Mouse (Mus musculus) kidney, adult 10 weeks (tissue): Measurements from ENCODE around the gene Kifc1. TPM values are rescaled to one million over a fixed set of nuclear protein-coding genes. Genes with fewer than 3 reads are reported as not detected.

Experiments used
- polyA plus RNA-seq: library from polyadenylated mRNA; stranded (reverse); fragments of 350-450 nt; fragmentation: Illumina TruSeq; extraction: RNeasy Lipid Tissue Mini Kit (QIAGEN cat#74804); gene quantifications from one replicate; pipeline ENCODE4 v1.2.3, GENCODE M21; 2014; ENCODE audit warnings: low read depth, low replicate concordance

Gene Kifc1
- polyA plus RNA-seq: not detected

GRCm38 (mm10) chr17:33890533-33891059 lies at the start of gene Kifc1:
Kifc1 (minus strand) TSS chr17:33890661.

GRCm38 (mm10) chr17:33929371-33930279 lies 39.2 kb upstream of the Kifc1 start, which contains the start of gene Rgl2:
Rgl2 (plus strand) TSS chr17:33929543.

GRCm38 (mm10) chr17:33915671-33916250 lies 25.3 kb upstream of the Kifc1 start, which contains the start of the genes Tapbp and Zbtb22:
Tapbp (plus strand) TSS chr17:33915899.
Zbtb22 (plus strand) TSS chr17:33915904.

GRCm38 (mm10) chr17:33909077-33909868 lies 18.8 kb upstream of the Kifc1 start, which contains the start of gene Daxx:
Daxx (plus strand) TSS chr17:33909414.

GRCm38 (mm10) chr17:33904835-33905234 lies 14.4 kb upstream of the Kifc1 start, which contains the start of gene Platr17:
Platr17 (plus strand) TSS chr17:33905135.

GRCm38 (mm10) chr17:33873537-33873936 lies 16.9 kb downstream of the Kifc1 start, which contains the start of gene Gm7029:
Gm7029 (plus strand) TSS chr17:33873837.

GRCm38 (mm10) chr17:33842966-33843795 lies 47.3 kb downstream of the Kifc1 start, which contains the start of gene Cd320:
Cd320 (plus strand) TSS chr17:33843091.

Other genes with a start within 250 kb of the Kifc1 start
- gene Hnrnpm, start 203.8 kb downstream of the Kifc1 start, polyA plus RNA-seq: 305 TPM
- 18.5 TPM for gene March2, start 172.0 kb downstream of the Kifc1 start, polyA plus RNA-seq
- gene Rab11b, start 130.1 kb downstream of the Kifc1 start, polyA plus RNA-seq: 15.2 TPM
- 1.4 TPM for gene Angptl4, start 108.8 kb downstream of the Kifc1 start, polyA plus RNA-seq
- 10.2 TPM for gene Kank3, start 80.1 kb downstream of the Kifc1 start, polyA plus RNA-seq
- gene Rps28, start 66.1 kb downstream of the Kifc1 start, polyA plus RNA-seq: 57.1 TPM
- 17.8 TPM for gene Ndufa7, start 66.1 kb downstream of the Kifc1 start, polyA plus RNA-seq
- 6.0 TPM for gene Cd320, start 47.6 kb downstream of the Kifc1 start, polyA plus RNA-seq
- not detected for gene Gm7029, start 16.8 kb downstream of the Kifc1 start, polyA plus RNA-seq
- not detected for gene Platr17, start 14.5 kb upstream of the Kifc1 start, polyA plus RNA-seq
- gene Daxx, start 18.8 kb upstream of the Kifc1 start, polyA plus RNA-seq: 5.0 TPM
- gene Tapbp, start 25.2 kb upstream of the Kifc1 start, polyA plus RNA-seq: 17.3 TPM
- gene Zbtb22, start 25.2 kb upstream of the Kifc1 start, polyA plus RNA-seq: 1.3 TPM
- gene Rgl2, start 38.9 kb upstream of the Kifc1 start, polyA plus RNA-seq: 1.6 TPM
- 15.7 TPM for gene Pfdn6, start 49.7 kb upstream of the Kifc1 start, polyA plus RNA-seq
- gene Wdr46, start 50.0 kb upstream of the Kifc1 start, polyA plus RNA-seq: 0.24 TPM
- not detected for gene B3galt4, start 60.8 kb upstream of the Kifc1 start, polyA plus RNA-seq
- gene Vps52, start 65.2 kb upstream of the Kifc1 start, polyA plus RNA-seq: 2.9 TPM
- 17.5 TPM for gene Rps18, start 65.3 kb upstream of the Kifc1 start, polyA plus RNA-seq
- 78.8 TPM for gene H2-K1, start 109.7 kb upstream of the Kifc1 start, polyA plus RNA-seq
- 0.44 TPM for gene Ring1, start 134.0 kb upstream of the Kifc1 start, polyA plus RNA-seq
- 3.7 TPM for gene H2-Ke6, start 137.4 kb upstream of the Kifc1 start, polyA plus RNA-seq
- gene Slc39a7, start 141.0 kb upstream of the Kifc1 start, polyA plus RNA-seq: 0.73 TPM
- gene Rxrb, start 141.2 kb upstream of the Kifc1 start, polyA plus RNA-seq: 0.77 TPM
- gene Col11a2, start 148.8 kb upstream of the Kifc1 start, polyA plus RNA-seq: not detected
- gene H2-Oa, start 201.7 kb upstream of the Kifc1 start, polyA plus RNA-seq: not detected
- gene H2-DMa, start 228.9 kb upstream of the Kifc1 start, polyA plus RNA-seq: not detected
- gene Brd2, start 232.0 kb upstream of the Kifc1 start, polyA plus RNA-seq: 167 TPM